Mouse (Mus musculus) heart, postnatal 0 days (tissue): ENCODE data around the gene Ggcx. TPM values are rescaled to one million over a fixed set of nuclear protein-coding genes. Genes with fewer than 3 reads are reported as not detected.

Source experiments
- ATAC-seq: fragments of 200-750 bp; cut with Nextera tagmentation; 2 replicates; pipeline ENCODE4 v1.8.0; 2017; ENCODE audit warnings: low read depth, moderate number of reproducible peaks, moderate library complexity; ENCODE audit not compliant: insufficient read depth
- DNase-seq: peaks from one replicate; pipeline ENCODE4 v3.0.0-alpha.2; 2016; ENCODE audit warnings: low spot score
- H3K27ac ChIP-seq: fragments of 300-500 bp; sonication (generic); 2 replicates; pipeline ENCODE4 v1.5.1; 2014; ENCODE audit warnings: low read depth, mild to moderate bottlenecking
- H3K27me3 ChIP-seq: fragments of 300-500 bp; sonication (generic); 2 replicates; pipeline ENCODE4 v1.6.1; 2014; ENCODE audit warnings: low read length, mixed read lengths; ENCODE audit not compliant: control insufficient read depth, insufficient read depth
- H3K36me3 ChIP-seq: fragments of 300-500 bp; sonication (generic); replicated peaks from 2 replicates; pipeline ENCODE4 v1.6.1; 2014; ENCODE audit warnings: low read length, mixed read lengths; ENCODE audit not compliant: control insufficient read depth, insufficient read depth
- H3K4me1 ChIP-seq: fragments of 300-500 bp; sonication (generic); 2 replicates; pipeline ENCODE4 v1.6.1; 2014; ENCODE audit warnings: antibody characterized with exemption; ENCODE audit not compliant: control insufficient read depth, insufficient read depth
- H3K4me2 ChIP-seq: fragments of 300-500 bp; sonication (generic); 2 replicates; pipeline ENCODE4 v1.6.1; 2014; ENCODE audit warnings: low read depth, mild to moderate bottlenecking, low read length, moderate library complexity
- H3K4me3 ChIP-seq: fragments of 300-500 bp; sonication (generic); 2 replicates; pipeline ENCODE4 v1.5.1; 2014; ENCODE audit warnings: low read depth, low read length
- H3K9ac ChIP-seq: fragments of 300-500 bp; sonication (generic); replicated peaks from 2 replicates; pipeline ENCODE4 v1.6.1; 2014; ENCODE audit warnings: low read depth, low read length, mixed read lengths
- H3K9me3 ChIP-seq: fragments of 300-500 bp; sonication (generic); replicated peaks from 2 replicates; pipeline ENCODE4 v1.6.1; 2016; ENCODE audit warnings: low read length; ENCODE audit not compliant: control insufficient read depth
- CTCF ChIP-seq: IDR thresholded peaks from 2 replicates; pipeline ENCODE4 v1.5.1; 2016; ENCODE audit warnings: antibody characterized with exemption, control low read depth, low read depth
- EP300 ChIP-seq: IDR thresholded peaks from 2 replicates; pipeline ENCODE4 v1.6.1; 2016; ENCODE audit warnings: antibody characterized with exemption, low read depth
- WGBS: fragments of 180-500 bp; shearing (Covaris S2); extraction: QIAGEN DNeasy Blood & Tissue Kit; methylation state at CpG from one replicate; pipeline ENCODE4 v1.1.7; 2014; 5-methylcytosine and 5-hydroxymethylcytosine counted together
- polyA plus RNA-seq: library from polyadenylated mRNA; unstranded; fragments of >200 nt; fragmentation: Nextera tagmentation; extraction: Ambion mirVana; gene quantifications from 2 replicates; pipeline ENCODE4 v1.2.1, GENCODE M21; 2015
- total RNA-seq: library from RNA; depleted of rRNA; stranded (reverse); fragments of >200 nt; gene quantifications from 2 replicates; pipeline ENCODE4 v1.2.3, GENCODE M21; 2014; ENCODE audit warnings: low replicate concordance

Ggcx gene
- total and polyA plus RNA-seq, 2 experiments from 2014 or later, result 13.2 to 16.8 TPM

- Histone ChIP-seq H3K4me3 (no peak overlapping the region), H3K4me2 (no peak overlapping the region), H3K9me3 (no peaks in the 10 kb centered on the region), H3K9ac (no peak overlapping the region), H3K27ac (no peak overlapping the region), H3K36me3 (0 out of 2 replicates have a peak, but pooled peaks cover 6% of the 10 kb centered on the region), H3K4me1 (peaks cover 31% of the 10 kb centered on the region), H3K27me3 (no peaks in the 10 kb centered on the region)
- TF ChIP-seq CTCF, result no peak
- no peak for DNase-seq
- 71% methylated on average over 4 of the region's 4 CpGs for WGBS
- no peak for ATAC-seq
Observed at GRCm38 (mm10) chr6:72369557-72369956, 44.6 kb upstream of the Ggcx start.

- H3K27ac ChIP-seq, result no peak overlapping the region; the same call in 1 of the 2 replicates
- ATAC-seq (no peak), DNase-seq (no peak)
- no peak overlapping the region for H3K4me3 ChIP-seq
- TF ChIP-seq EP300 (no peak), CTCF (no peak)
- no peak overlapping the region for H3K9ac ChIP-seq
- peaks cover 31% of the 10 kb centered on the region for H3K4me1 ChIP-seq
- 0 out of 2 replicates have a peak, but pooled peaks cover 6% of the 10 kb centered on the region for H3K36me3 ChIP-seq
- H3K9me3 ChIP-seq, result no peaks in the 10 kb centered on the region
- no peak overlapping the region for H3K4me2 ChIP-seq
- 70% methylated on average over 12 of the region's 12 CpGs for WGBS
- H3K27me3 ChIP-seq, result no peaks in the 10 kb centered on the region
Observed at GRCm38 (mm10) chr6:72370091-72370490, 44.0 kb upstream of the Ggcx start.

GRCm38 (mm10) chr6:72371147-72371546 lies 43.0 kb upstream of the Ggcx start:
- no peak for TF ChIP-seq CTCF
- TF ChIP-seq EP300, result no peak
- DNase-seq (peak; percentile 48), ATAC-seq (peak; percentile 58)
- no peak overlapping the region for H3K4me3 ChIP-seq
- no peak overlapping the region for H3K9ac ChIP-seq
- H3K27ac ChIP-seq, result peak overlapping the region; percentile 75
- no peak overlapping the region for H3K4me2 ChIP-seq
- no peaks in the 10 kb centered on the region for H3K9me3 ChIP-seq
- no peaks in the 10 kb centered on the region for H3K27me3 ChIP-seq
- H3K36me3 ChIP-seq, result 0 out of 2 replicates have a peak, but pooled peaks cover 10% of the 10 kb centered on the region
- WGBS, result 41% methylated on average over 5 of the region's 5 CpGs
- peaks cover 31% of the 10 kb centered on the region for H3K4me1 ChIP-seq

- 35% methylated on average over 1 of the region's 1 CpGs for WGBS
- Histone ChIP-seq H3K27ac (peak overlapping the region; percentile 75), H3K4me3 (no peak overlapping the region), H3K36me3 (0 out of 2 replicates have a peak, but pooled peaks cover 11% of the 10 kb centered on the region), H3K4me1 (peaks cover 31% of the 10 kb centered on the region), H3K9ac (no peak overlapping the region), H3K4me2 (no peak overlapping the region), H3K27me3 (no peaks in the 10 kb centered on the region), H3K9me3 (no peaks in the 10 kb centered on the region)
- no peak for DNase-seq
- no peak for ATAC-seq
- no peak for TF ChIP-seq EP300
- no peak for TF ChIP-seq CTCF
Observed at GRCm38 (mm10) chr6:72371571-72371970, 42.5 kb upstream of the Ggcx start.

GRCm38 (mm10) chr6:72373184-72373583 lies 40.9 kb upstream of the Ggcx start:
- no peak for TF ChIP-seq EP300
- TF ChIP-seq CTCF, result no peak
- H3K27me3 ChIP-seq, result no peaks in the 10 kb centered on the region
- 59% methylated on average over 4 of the region's 4 CpGs for WGBS
- no peaks in the 10 kb centered on the region for H3K9me3 ChIP-seq
- H3K4me3 ChIP-seq, result no peak overlapping the region
- H3K36me3 ChIP-seq, result 0 out of 2 replicates have a peak, but pooled peaks cover 11% of the 10 kb centered on the region
- ATAC-seq (no peak), DNase-seq (no peak)
- H3K27ac ChIP-seq, result peak overlapping the region; percentile 16
- H3K4me1 ChIP-seq, result peaks cover 31% of the 10 kb centered on the region
- H3K4me2 ChIP-seq, result no peak overlapping the region
- H3K9ac ChIP-seq, result no peak overlapping the region

GRCm38 (mm10) chr6:72374206-72374605 lies 39.9 kb upstream of the Ggcx start:
- H3K27me3 ChIP-seq, result no peaks in the 10 kb centered on the region
- no peaks in the 10 kb centered on the region for H3K9me3 ChIP-seq
- TF ChIP-seq CTCF (no peak), EP300 (no peak)
- no peak overlapping the region for H3K9ac ChIP-seq
- H3K27ac ChIP-seq, result peak overlapping the region; percentile 1; the same call in 1 of the 2 replicates
- 49% methylated on average over 7 of the region's 7 CpGs for WGBS
- H3K4me2 ChIP-seq, result no peak overlapping the region
- DNase-seq (peak; percentile 50), ATAC-seq (no peak)
- H3K36me3 ChIP-seq, result 0 out of 2 replicates have a peak, but pooled peaks cover 7% of the 10 kb centered on the region
- peaks cover 31% of the 10 kb centered on the region for H3K4me1 ChIP-seq
- H3K4me3 ChIP-seq, result no peak overlapping the region
